Mouse (Mus musculus) lung, embryonic 16.5 days (tissue): Measurements from ENCODE around the gene Pecam1. TPM values are rescaled to one million over a fixed set of nuclear protein-coding genes. Genes with fewer than 3 reads are reported as not detected.

Source experiments
- ATAC-seq: fragments of 200-750 bp; cut with Nextera tagmentation; 2 replicates; pipeline ENCODE4 v1.8.0; 2017; ENCODE audit warnings: low read depth, mild to moderate bottlenecking, moderate library complexity
- H3K27ac ChIP-seq: fragments of 300-500 bp; sonication (generic); 2 replicates; pipeline ENCODE4 v1.5.1; 2014; ENCODE audit warnings: mild to moderate bottlenecking, control low read depth, low read length
- H3K27me3 ChIP-seq: fragments of 300-500 bp; sonication (generic); 2 replicates; pipeline ENCODE4 v1.6.1; 2014; ENCODE audit warnings: low read depth, low read length, mixed read lengths; ENCODE audit not compliant: control insufficient read depth, insufficient read depth
- H3K36me3 ChIP-seq: fragments of 300-500 bp; sonication (generic); 2 replicates; pipeline ENCODE4 v1.6.1; 2014; ENCODE audit warnings: low read length; ENCODE audit not compliant: control insufficient read depth, insufficient read depth
- H3K4me1 ChIP-seq: fragments of 300-500 bp; sonication (generic); replicated peaks from 2 replicates; pipeline ENCODE4 v1.6.1; 2014; ENCODE audit warnings: low read length, mixed read lengths; ENCODE audit not compliant: control insufficient read depth, insufficient read depth
- H3K4me2 ChIP-seq: fragments of 300-500 bp; sonication (generic); 2 replicates; pipeline ENCODE4 v1.6.1; 2014; ENCODE audit warnings: low read depth, low read length, control low read depth
- H3K4me3 ChIP-seq: fragments of 300-500 bp; sonication (generic); 2 replicates; pipeline ENCODE4 v1.5.1; 2014; ENCODE audit warnings: mild to moderate bottlenecking, low read length, control low read depth
- H3K9ac ChIP-seq: fragments of 300-500 bp; sonication (generic); 2 replicates; pipeline ENCODE4 v1.6.1; 2014; ENCODE audit warnings: low read length, control low read depth
- H3K9me3 ChIP-seq: fragments of 300-500 bp; sonication (generic); 2 replicates; pipeline ENCODE4 v1.6.1; 2016; ENCODE audit warnings: low read length; ENCODE audit not compliant: control insufficient read depth
- WGBS: fragments of 180-500 bp; shearing (Covaris S2); extraction: QIAGEN DNeasy Blood & Tissue Kit; methylation state at CpG from one replicate; pipeline ENCODE4 v1.1.7; 2014; 5-methylcytosine and 5-hydroxymethylcytosine counted together
- microRNA-seq: library from miRNA; unstranded; fragments of <30 nt; microRNA quantifications from one replicate; pipeline ENCODE4, GENCODE M21; 2016
- polyA plus RNA-seq: library from polyadenylated mRNA; unstranded; fragments of >200 nt; fragmentation: Nextera tagmentation; extraction: Ambion mirVana; gene quantifications from 2 replicates; pipeline ENCODE4 v1.2.1, GENCODE M21; 2015

The Pecam1 gene
- polyA plus RNA-seq, 1 experiment from 2014 or later = 151 TPM

- H3K4me3 ChIP-seq = no peak overlapping the region
- no peaks in the 10 kb centered on the region for H3K36me3 ChIP-seq
- no peaks in the 10 kb centered on the region for H3K9me3 ChIP-seq
- no peaks in the 10 kb centered on the region for H3K27me3 ChIP-seq
- H3K9ac ChIP-seq = no peak overlapping the region
- no peak overlapping the region for H3K4me2 ChIP-seq
- 62% methylated on average over 8 of the region's 8 CpGs for WGBS
- peaks cover 15% of the 10 kb centered on the region for H3K4me1 ChIP-seq
- no peak overlapping the region for H3K27ac ChIP-seq
- ATAC-seq = no peak
Measured at GRCm38 (mm10) chr11:106609731-106610130, 140.7 kb downstream of the Pecam1 start.

GRCm38 (mm10) chr11:106607316-106607715, 143.1 kb downstream of the Pecam1 start:
- WGBS = 68% methylated on average over 6 of the region's 6 CpGs
- no peak overlapping the region for H3K4me2 ChIP-seq
- no peaks in the 10 kb centered on the region for H3K27me3 ChIP-seq
- no peak overlapping the region for H3K27ac ChIP-seq
- no peaks in the 10 kb centered on the region for H3K36me3 ChIP-seq
- H3K9me3 ChIP-seq = no peaks in the 10 kb centered on the region
- H3K4me3 ChIP-seq = no peak overlapping the region
- ATAC-seq = no peak
- H3K4me1 ChIP-seq = peaks cover 9% of the 10 kb centered on the region
- no peak overlapping the region for H3K9ac ChIP-seq

GRCm38 (mm10) chr11:106606042-106606441, 144.4 kb downstream of the Pecam1 start:
- Histone ChIP-seq H3K36me3 (no peaks in the 10 kb centered on the region), H3K9me3 (no peaks in the 10 kb centered on the region), H3K27ac (no peak overlapping the region), H3K4me3 (no peak overlapping the region), H3K4me1 (peaks cover 2% of the 10 kb centered on the region; the same call in 1 of the 2 replicates), H3K9ac (no peak overlapping the region), H3K27me3 (no peaks in the 10 kb centered on the region), H3K4me2 (no peak overlapping the region)
- ATAC-seq = no peak
- 39% methylated on average over 5 of the region's 5 CpGs for WGBS

Small RNAs within 50 kb of the gene (microRNA-seq; reads per million reads assigned to microRNA genes)
- gene Gm25994 (not detected), gene Mir3064 (6.9 reads per million, percentile 20 among the genes with 10 or more reads in this experiment)

Other genes starting within 250 kb of the Pecam1 start
- gene Tex2, start 137.2 kb downstream of the Pecam1 start, polyA plus RNA-seq = 10.4 and 11.5 TPM in 2 replicates
- gene Milr1, start 598 bp upstream of the Pecam1 start, polyA plus RNA-seq = 1.9 and 2.2 TPM in 2 replicates
- 9.0 and 9.9 TPM in 2 replicates for gene Polg2, start 28.9 kb upstream of the Pecam1 start, polyA plus RNA-seq
- gene Ddx5, start 38.6 kb upstream of the Pecam1 start, polyA plus RNA-seq = 352 and 357 TPM in 2 replicates
- 21.8 and 22.6 TPM in 2 replicates for gene Cep95, start 38.6 kb upstream of the Pecam1 start, polyA plus RNA-seq
- gene Smurf2, start 170.1 kb upstream of the Pecam1 start, polyA plus RNA-seq = 16.4 and 17.6 TPM in 2 replicates
- gene Kpna2, start 248.9 kb upstream of the Pecam1 start, polyA plus RNA-seq = 437 and 492 TPM in 2 replicates